Mouse (Mus musculus) cerebral cortex, adult 2 months (tissue): ENCODE results near the gene Olfr624.

Experiments
- WGBS: fragments of 180-500 bp; shearing (Covaris S2); methylation state at CpG from one replicate; pipeline ENCODE4 v1.1.7; 2018; 5-methylcytosine and 5-hydroxymethylcytosine counted together

The Olfr624 gene

DNA sequence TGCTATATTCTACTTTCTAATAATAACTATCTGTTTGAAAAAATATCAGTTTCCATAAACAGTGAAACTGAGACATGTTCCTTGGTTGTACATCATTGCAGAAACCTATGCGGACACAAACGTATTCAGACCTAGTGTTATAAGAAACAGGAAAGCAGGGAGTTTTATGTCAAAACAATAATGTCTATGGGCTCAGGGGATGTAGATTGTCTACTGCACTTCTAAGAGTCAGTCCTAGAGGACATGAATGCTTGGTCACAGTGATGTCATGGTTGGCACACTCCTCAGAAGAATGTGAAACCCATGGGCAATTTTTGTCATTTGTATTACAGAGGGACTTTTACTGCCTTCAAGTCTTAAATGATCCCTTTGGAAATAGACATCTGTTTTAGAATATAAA lies at the start of gene Olfr624:
Gene Olfr624, minus strand, starts transcription at position 101 of the 400 bp plus-strand sequence.
- 90% methylated on average over 2 of the region's 2 CpGs for WGBS

DNA sequence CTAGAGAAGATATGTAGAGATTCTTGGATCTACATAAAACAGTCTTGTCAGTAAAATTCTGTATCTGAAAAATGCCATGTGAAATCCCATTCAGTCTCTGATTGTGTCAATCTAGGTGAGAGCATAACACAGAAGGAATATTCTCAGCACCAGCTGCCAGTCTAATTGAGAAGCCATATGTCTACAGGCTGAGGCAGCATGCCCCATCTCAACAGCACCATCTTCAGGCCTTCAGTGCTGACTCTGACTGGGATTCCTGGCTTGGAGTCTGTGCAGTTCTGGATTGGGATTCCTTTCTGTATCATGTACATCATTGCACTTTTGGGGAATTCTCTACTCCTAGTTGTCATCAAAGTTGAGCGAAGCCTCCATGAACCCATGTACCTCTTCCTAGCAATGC lies 45.4 kb upstream of the Olfr624 start:
- 100% methylated on average over 1 of the region's 1 CpGs for WGBS

DNA sequence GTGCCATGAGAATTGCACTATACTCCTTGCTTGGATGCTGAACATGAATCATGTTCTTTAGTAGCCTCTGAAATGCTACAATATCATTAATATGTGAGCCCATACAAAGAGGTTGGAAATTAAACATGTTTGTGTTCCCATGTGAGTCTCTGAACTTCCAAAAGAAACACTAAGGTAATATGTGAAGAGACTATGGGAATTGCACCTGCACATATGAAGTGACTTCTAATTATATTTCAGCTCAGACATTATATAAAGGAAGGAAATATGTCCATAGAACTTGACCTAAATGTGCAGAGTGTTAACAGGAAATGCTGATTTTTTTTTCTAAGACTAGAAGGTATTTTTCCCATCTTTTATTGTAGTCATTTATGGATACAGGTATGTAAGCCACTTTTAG lies 43.4 kb upstream of the Olfr624 start, which contains the start of gene Olfr243:
Gene Olfr243, plus strand, starts transcription at position 301 of the 400 bp plus-strand sequence.

DNA sequence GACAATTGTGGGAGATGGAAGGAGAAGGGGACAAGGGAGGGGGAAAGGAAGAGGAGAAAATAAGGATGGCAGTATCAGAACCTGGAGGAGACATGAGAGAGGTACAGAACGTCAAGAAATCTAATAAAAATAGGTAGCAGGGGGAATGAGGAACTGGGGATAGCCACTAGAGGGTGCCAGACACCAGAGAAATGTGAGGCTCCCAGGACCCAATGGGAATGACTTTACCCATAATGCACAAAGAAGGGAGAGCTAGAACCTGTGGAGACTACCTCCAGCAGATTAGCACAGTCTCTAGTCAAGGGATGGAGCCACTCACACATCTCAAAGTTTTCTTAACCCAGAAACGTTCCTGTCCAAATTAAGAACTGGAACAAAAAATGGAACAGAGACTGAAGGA lies 41.0 kb upstream of the Olfr624 start:
- 43% methylated on average over 2 of the region's 2 CpGs for WGBS

DNA sequence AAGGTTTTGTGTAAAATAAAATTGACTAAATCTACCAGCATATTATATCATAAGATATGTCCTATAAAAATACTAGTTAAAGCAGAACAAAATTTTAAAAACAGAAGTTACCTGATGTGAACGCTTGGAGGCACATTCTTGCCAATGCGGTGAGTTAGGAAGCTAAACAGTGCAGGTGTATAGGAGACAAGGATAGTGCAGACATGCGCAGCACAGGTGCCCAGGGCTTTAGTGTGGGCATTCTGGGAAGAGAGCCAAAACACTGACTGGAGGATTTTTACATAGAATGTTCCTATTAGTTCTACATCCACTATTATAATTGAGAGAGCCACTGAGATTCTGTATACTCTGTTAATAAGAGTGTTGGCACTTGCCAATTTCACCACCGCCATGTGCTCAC lies 28.5 kb upstream of the Olfr624 start:
- 78% methylated on average over 4 of the region's 4 CpGs for WGBS

DNA sequence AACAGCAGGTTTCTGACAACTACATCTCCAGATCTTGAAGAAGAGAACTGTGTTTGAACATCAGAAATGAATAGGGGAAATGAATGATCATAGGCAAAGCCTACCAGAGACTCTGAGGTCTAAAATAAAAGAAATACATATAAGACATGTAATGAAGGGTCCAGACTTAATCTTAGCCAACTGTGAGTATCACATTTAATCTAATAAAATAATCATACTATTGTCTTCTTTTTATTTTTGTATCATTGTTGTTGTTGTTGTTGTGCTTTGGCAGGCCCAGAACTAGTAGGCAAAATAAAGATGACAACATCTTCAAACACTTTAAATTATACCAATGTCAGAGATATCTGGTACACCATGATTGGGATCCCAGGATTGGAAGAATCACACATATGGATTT lies 11.4 kb upstream of the Olfr624 start, which contains the start of gene Olfr625-ps1:
Gene Olfr625-ps1, plus strand, starts transcription at position 301 of the 400 bp plus-strand sequence.

DNA sequence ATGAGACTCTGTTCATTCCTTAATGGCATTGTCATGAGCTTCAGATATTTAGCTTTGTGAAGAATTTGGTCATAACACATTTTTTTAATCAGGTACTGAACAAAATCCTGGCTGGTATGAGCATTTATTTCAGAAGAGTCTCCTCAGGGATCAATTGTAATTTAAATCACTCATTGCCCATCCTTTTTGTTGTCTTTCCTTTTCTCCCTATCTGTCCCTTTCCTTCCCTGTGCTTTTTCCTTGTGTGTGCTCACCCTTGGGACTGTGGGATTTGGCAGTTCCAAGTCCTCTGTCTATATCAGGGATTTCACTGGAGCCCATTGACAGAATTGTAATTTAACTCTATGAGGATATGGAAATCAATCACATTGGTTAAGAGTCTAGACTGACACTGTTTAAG lies 7.4 kb downstream of the Olfr624 start, which contains the start of gene Olfr623:
Gene Olfr623, minus strand, starts transcription at position 101 of the 400 bp plus-strand sequence.

DNA sequence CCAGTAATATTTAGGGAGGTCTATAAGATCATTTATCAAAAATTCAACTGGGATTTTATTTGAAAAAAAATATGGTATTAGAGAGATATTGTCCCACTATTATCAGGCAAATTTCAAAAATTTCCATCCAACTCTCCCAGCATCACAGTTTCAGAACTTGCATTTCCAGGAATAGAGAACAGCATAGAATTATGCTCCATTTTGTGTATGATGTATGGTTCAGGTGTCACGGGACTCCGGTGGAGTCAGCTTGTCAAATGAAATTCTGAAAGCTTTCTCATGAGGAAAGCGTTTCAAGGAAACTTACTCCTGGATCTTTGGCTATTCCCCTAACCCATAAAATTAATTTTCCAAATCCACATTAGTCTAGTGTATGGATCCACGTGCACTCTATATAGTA lies 26.9 kb downstream of the Olfr624 start:
- WGBS, result 88% methylated on average over 4 of the region's 4 CpGs

DNA sequence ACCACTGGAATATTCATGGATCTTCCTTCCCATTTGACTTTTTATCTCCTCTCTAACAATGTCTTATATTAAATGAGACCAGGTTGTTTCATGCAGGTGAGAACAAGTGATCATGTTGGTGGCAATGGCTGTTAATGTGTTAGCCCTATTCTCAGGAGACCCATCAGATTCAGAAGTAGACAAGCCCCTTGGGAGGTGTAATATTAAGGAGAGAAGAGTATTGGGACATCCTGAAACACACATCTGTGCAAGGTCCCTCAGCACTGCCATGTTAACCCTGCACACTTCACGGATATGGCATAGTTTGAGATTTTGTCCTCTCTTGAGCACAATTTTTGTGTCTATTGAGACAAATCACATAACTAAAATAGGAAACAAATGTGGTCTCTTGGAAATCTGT lies 28.4 kb downstream of the Olfr624 start, which contains the start of gene Olfr622:
Gene Olfr622, minus strand, starts transcription at position 101 of the 400 bp plus-strand sequence.
- 70% methylated on average over 1 of the region's 1 CpGs for WGBS
